Mouse (Mus musculus) limb, embryonic 10.5 days (tissue): ENCODE data around the gene Tspan18. TPM values are rescaled to one million over a fixed set of nuclear protein-coding genes. Genes with fewer than 3 reads are reported as not detected.
A peak's percentile ranks its signal among the peaks of the same experiment; 100 is the strongest.

ENCODE experiments used
- DNase-seq: peaks from one replicate; pipeline ENCODE4 v3.0.0-alpha.2; 2017; ENCODE audit warnings: low spot score
- H3K27ac ChIP-seq: fragments of 300-500 bp; sonication (generic); 2 replicates; pipeline ENCODE4 v1.5.1; 2016; ENCODE audit warnings: mild to moderate bottlenecking
- H3K27me3 ChIP-seq: fragments of 300-500 bp; sonication (generic); 2 replicates; pipeline ENCODE4 v1.6.1; 2016; ENCODE audit warnings: low read depth, mild to moderate bottlenecking; ENCODE audit not compliant: poor library complexity, severe bottlenecking
- H3K36me3 ChIP-seq: fragments of 300-500 bp; sonication (generic); 2 replicates; pipeline ENCODE4 v1.6.1; 2016; ENCODE audit warnings: mild to moderate bottlenecking, moderate library complexity
- H3K4me1 ChIP-seq: fragments of 300-500 bp; sonication (generic); 2 replicates; pipeline ENCODE4 v1.6.1; 2016
- H3K4me3 ChIP-seq: fragments of 300-500 bp; sonication (generic); 2 replicates; pipeline ENCODE4 v1.5.1; 2016; ENCODE audit warnings: mild to moderate bottlenecking, moderate library complexity
- H3K9me3 ChIP-seq: fragments of 300-500 bp; sonication (generic); replicated peaks from 2 replicates; pipeline ENCODE4 v1.6.1; 2016; ENCODE audit warnings: mild to moderate bottlenecking
- WGBS: fragments of 180-500 bp; shearing (Covaris S2); methylation state at CpG from one replicate; pipeline ENCODE4 v1.1.7; 2016; 5-methylcytosine and 5-hydroxymethylcytosine counted together
- polyA plus RNA-seq: library from polyadenylated mRNA; unstranded; fragments of >200 nt; fragmentation: Nextera tagmentation; extraction: Ambion mirVana; gene quantifications from 2 replicates; pipeline ENCODE4 v1.2.1, GENCODE M21; 2016

Tspan18 gene
- polyA plus RNA-seq, 1 experiment from 2014 or later = 13.4 TPM

- DNase-seq = no peak
- Histone ChIP-seq H3K9me3 (no peaks in the 10 kb centered on the region), H3K4me1 (peaks cover 65% of the 10 kb centered on the region), H3K36me3 (no peaks in the 10 kb centered on the region), H3K27me3 (no peaks in the 10 kb centered on the region), H3K4me3 (no peak overlapping the region), H3K27ac (no peak overlapping the region)
- WGBS = 63% methylated on average over 7 of the region's 7 CpGs
These were observed 67.6 kb downstream of the Tspan18 start for GRCm38 (mm10) chr2:93266565-93267169.

- Histone ChIP-seq H3K9me3 (no peaks in the 10 kb centered on the region), H3K36me3 (no peaks in the 10 kb centered on the region), H3K27ac (peak overlapping the region; percentile 71), H3K4me3 (no peak overlapping the region), H3K27me3 (no peaks in the 10 kb centered on the region), H3K4me1 (peaks cover 67% of the 10 kb centered on the region)
- WGBS = 79% methylated on average over 5 of the region's 5 CpGs
- DNase-seq = no peak
These were observed 71.7 kb downstream of the Tspan18 start for GRCm38 (mm10) chr2:93262291-93263285.

GRCm38 (mm10) chr2:93261521-93262290, 72.6 kb downstream of the Tspan18 start:
- H3K9me3 ChIP-seq = no peaks in the 10 kb centered on the region
- no peaks in the 10 kb centered on the region for H3K27me3 ChIP-seq
- DNase-seq = no peak
- H3K4me3 ChIP-seq = no peak overlapping the region
- 58% methylated on average over 6 of the region's 6 CpGs for WGBS
- no peaks in the 10 kb centered on the region for H3K36me3 ChIP-seq
- H3K27ac ChIP-seq = peak overlapping the region; percentile 71
- peaks cover 67% of the 10 kb centered on the region for H3K4me1 ChIP-seq

- Histone ChIP-seq H3K4me1 (peaks cover 72% of the 10 kb centered on the region), H3K36me3 (no peaks in the 10 kb centered on the region), H3K27ac (peak overlapping the region; percentile 38), H3K9me3 (no peaks in the 10 kb centered on the region), H3K27me3 (no peaks in the 10 kb centered on the region), H3K4me3 (no peak overlapping the region)
- no peak for DNase-seq
- WGBS = 32% methylated on average over 4 of the region's 4 CpGs
These were observed 76.7 kb downstream of the Tspan18 start for GRCm38 (mm10) chr2:93257634-93258033.

GRCm38 (mm10) chr2:93256735-93257405, 77.4 kb downstream of the Tspan18 start:
- Histone ChIP-seq H3K9me3 (no peaks in the 10 kb centered on the region), H3K4me1 (peaks cover 70% of the 10 kb centered on the region), H3K4me3 (no peak overlapping the region), H3K36me3 (no peaks in the 10 kb centered on the region), H3K27me3 (no peaks in the 10 kb centered on the region), H3K27ac (peak overlapping the region; percentile 32)
- DNase-seq = no peak
- 73% methylated on average over 8 of the region's 8 CpGs for WGBS

- WGBS = 30% methylated on average over 9 of the region's 9 CpGs
- peaks cover 42% of the 10 kb centered on the region for H3K4me1 ChIP-seq
These were observed 81.9 kb downstream of the Tspan18 start for GRCm38 (mm10) chr2:93252356-93252755.

GRCm38 (mm10) chr2:93250611-93251010, 83.7 kb downstream of the Tspan18 start:
- no peaks in the 10 kb centered on the region for H3K9me3 ChIP-seq

More at GRCm38 (mm10) chr2:93252356-93252755, 81.9 kb downstream of the Tspan18 start:
- Histone ChIP-seq H3K27me3 (no peaks in the 10 kb centered on the region), H3K27ac (no peak overlapping the region), H3K4me3 (no peak overlapping the region), H3K36me3 (no peaks in the 10 kb centered on the region), H3K9me3 (no peaks in the 10 kb centered on the region)
- no peak for DNase-seq

GRCm38 (mm10) chr2:93249058-93249457, 85.2 kb downstream of the Tspan18 start:
- DNase-seq = no peak
- H3K9me3 ChIP-seq = no peaks in the 10 kb centered on the region
- H3K4me3 ChIP-seq = no peak overlapping the region
- peaks cover 20% of the 10 kb centered on the region for H3K4me1 ChIP-seq
- no peaks in the 10 kb centered on the region for H3K36me3 ChIP-seq
- H3K27me3 ChIP-seq = 0 out of 2 replicates have a peak, but pooled peaks cover 7% of the 10 kb centered on the region
- H3K27ac ChIP-seq = no peak overlapping the region
- WGBS = 80% methylated on average over 6 of the region's 6 CpGs

More at GRCm38 (mm10) chr2:93250611-93251010, 83.7 kb downstream of the Tspan18 start:
- DNase-seq = no peak
- peaks cover 25% of the 10 kb centered on the region for H3K4me1 ChIP-seq
- 93% methylated on average over 7 of the region's 7 CpGs for WGBS
- no peaks in the 10 kb centered on the region for H3K27me3 ChIP-seq
- no peaks in the 10 kb centered on the region for H3K36me3 ChIP-seq
- no peak overlapping the region for H3K4me3 ChIP-seq
- no peak overlapping the region for H3K27ac ChIP-seq

GRCm38 (mm10) chr2:93244090-93244443, 90.2 kb downstream of the Tspan18 start:
- Histone ChIP-seq H3K27ac (no peak overlapping the region), H3K4me1 (peaks cover 12% of the 10 kb centered on the region), H3K4me3 (no peak overlapping the region), H3K36me3 (no peaks in the 10 kb centered on the region), H3K9me3 (no peaks in the 10 kb centered on the region), H3K27me3 (0 out of 2 replicates have a peak, but pooled peaks cover 7% of the 10 kb centered on the region)
- no peak for DNase-seq
- WGBS = 72% methylated on average over 8 of the region's 8 CpGs

- Histone ChIP-seq H3K27me3 (0 out of 2 replicates have a peak, but pooled peaks cover 7% of the 10 kb centered on the region), H3K27ac (0 out of 2 replicates have a peak overlapping the region, but pooled peaks have one; percentile 50), H3K9me3 (no peaks in the 10 kb centered on the region), H3K4me3 (no peak overlapping the region), H3K4me1 (peaks cover 16% of the 10 kb centered on the region), H3K36me3 (no peaks in the 10 kb centered on the region)
- no peak for DNase-seq
- 79% methylated on average over 11 of the region's 11 CpGs for WGBS
These were observed 90.7 kb downstream of the Tspan18 start for GRCm38 (mm10) chr2:93243439-93244089.

- WGBS = 87% methylated on average over 5 of the region's 5 CpGs
- Histone ChIP-seq H3K36me3 (no peaks in the 10 kb centered on the region), H3K4me1 (peaks cover 27% of the 10 kb centered on the region), H3K9me3 (no peaks in the 10 kb centered on the region), H3K4me3 (no peak overlapping the region), H3K27me3 (0 out of 2 replicates have a peak, but pooled peaks cover 7% of the 10 kb centered on the region), H3K27ac (no peak overlapping the region; the same call in 1 of the 2 replicates)
- no peak for DNase-seq
These were observed 92.1 kb downstream of the Tspan18 start for GRCm38 (mm10) chr2:93242166-93242565.

GRCm38 (mm10) chr2:93238864-93239263, 95.4 kb downstream of the Tspan18 start:
- Histone ChIP-seq H3K4me1 (peaks cover 37% of the 10 kb centered on the region), H3K36me3 (no peaks in the 10 kb centered on the region), H3K4me3 (no peak overlapping the region), H3K9me3 (no peaks in the 10 kb centered on the region), H3K27ac (peak overlapping the region; percentile 61), H3K27me3 (no peaks in the 10 kb centered on the region)
- no peak for DNase-seq
- 85% methylated on average over 6 of the region's 6 CpGs for whole genome bisulfite sequencing
